Mouse (Mus musculus) lung, embryonic 16.5 days (tissue): Measurements from ENCODE around the gene Clec2g. TPM values are rescaled to one million over a fixed set of nuclear protein-coding genes. Genes with fewer than 3 reads are reported as not detected.

Source experiments
- ATAC-seq: fragments of 200-750 bp; cut with Nextera tagmentation; 2 replicates; pipeline ENCODE4 v1.8.0; 2017; ENCODE audit warnings: low read depth, mild to moderate bottlenecking, moderate library complexity
- H3K27ac ChIP-seq: fragments of 300-500 bp; sonication (generic); 2 replicates; pipeline ENCODE4 v1.5.1; 2014; ENCODE audit warnings: mild to moderate bottlenecking, control low read depth, low read length
- H3K27me3 ChIP-seq: fragments of 300-500 bp; sonication (generic); 2 replicates; pipeline ENCODE4 v1.6.1; 2014; ENCODE audit warnings: low read depth, low read length, mixed read lengths; ENCODE audit not compliant: control insufficient read depth, insufficient read depth
- H3K36me3 ChIP-seq: fragments of 300-500 bp; sonication (generic); 2 replicates; pipeline ENCODE4 v1.6.1; 2014; ENCODE audit warnings: low read length; ENCODE audit not compliant: control insufficient read depth, insufficient read depth
- H3K4me1 ChIP-seq: fragments of 300-500 bp; sonication (generic); replicated peaks from 2 replicates; pipeline ENCODE4 v1.6.1; 2014; ENCODE audit warnings: low read length, mixed read lengths; ENCODE audit not compliant: control insufficient read depth, insufficient read depth
- H3K4me2 ChIP-seq: fragments of 300-500 bp; sonication (generic); 2 replicates; pipeline ENCODE4 v1.6.1; 2014; ENCODE audit warnings: low read depth, low read length, control low read depth
- H3K4me3 ChIP-seq: fragments of 300-500 bp; sonication (generic); 2 replicates; pipeline ENCODE4 v1.5.1; 2014; ENCODE audit warnings: mild to moderate bottlenecking, low read length, control low read depth
- H3K9ac ChIP-seq: fragments of 300-500 bp; sonication (generic); 2 replicates; pipeline ENCODE4 v1.6.1; 2014; ENCODE audit warnings: low read length, control low read depth
- H3K9me3 ChIP-seq: fragments of 300-500 bp; sonication (generic); 2 replicates; pipeline ENCODE4 v1.6.1; 2016; ENCODE audit warnings: low read length; ENCODE audit not compliant: control insufficient read depth
- WGBS: fragments of 180-500 bp; shearing (Covaris S2); extraction: QIAGEN DNeasy Blood & Tissue Kit; methylation state at CpG from one replicate; pipeline ENCODE4 v1.1.7; 2014; 5-methylcytosine and 5-hydroxymethylcytosine counted together
- microRNA-seq: library from miRNA; unstranded; fragments of <30 nt; microRNA quantifications from one replicate; pipeline ENCODE4, GENCODE M21; 2016
- polyA plus RNA-seq: library from polyadenylated mRNA; unstranded; fragments of >200 nt; fragmentation: Nextera tagmentation; extraction: Ambion mirVana; gene quantifications from 2 replicates; pipeline ENCODE4 v1.2.1, GENCODE M21; 2015

The Clec2g gene
- polyA plus RNA-seq, 1 experiment from 2014 or later: not detected

DNA sequence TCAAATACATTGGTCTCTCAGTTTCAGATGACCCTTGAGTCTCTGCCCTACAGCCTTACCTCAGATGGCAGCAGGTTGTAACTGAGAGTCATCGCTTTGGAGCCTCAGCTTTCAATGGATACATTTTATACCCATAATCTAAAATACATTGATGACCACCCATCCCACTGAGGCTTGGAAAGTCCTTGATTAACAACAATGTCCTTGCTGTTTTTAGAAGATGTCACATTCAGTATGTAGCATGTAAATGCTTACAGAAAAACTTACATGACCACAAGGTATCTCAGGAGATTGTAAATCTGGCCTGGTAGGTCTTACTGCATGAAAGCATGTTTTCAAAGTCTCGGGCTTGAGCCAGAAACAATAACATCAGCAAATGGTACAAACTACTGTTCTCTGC, 96.8 kb downstream of the Clec2g start:
- no peak overlapping the region for H3K9ac ChIP-seq
- 83% methylated on average over 2 of the region's 2 CpGs for WGBS
- no peak for ATAC-seq
- H3K27ac ChIP-seq: no peak overlapping the region
- no peaks in the 10 kb centered on the region for H3K27me3 ChIP-seq
- no peak overlapping the region for H3K4me2 ChIP-seq
- no peaks in the 10 kb centered on the region for H3K9me3 ChIP-seq
- H3K4me1 ChIP-seq: no peaks in the 10 kb centered on the region
- H3K4me3 ChIP-seq: no peak overlapping the region
- H3K36me3 ChIP-seq: no peaks in the 10 kb centered on the region

DNA sequence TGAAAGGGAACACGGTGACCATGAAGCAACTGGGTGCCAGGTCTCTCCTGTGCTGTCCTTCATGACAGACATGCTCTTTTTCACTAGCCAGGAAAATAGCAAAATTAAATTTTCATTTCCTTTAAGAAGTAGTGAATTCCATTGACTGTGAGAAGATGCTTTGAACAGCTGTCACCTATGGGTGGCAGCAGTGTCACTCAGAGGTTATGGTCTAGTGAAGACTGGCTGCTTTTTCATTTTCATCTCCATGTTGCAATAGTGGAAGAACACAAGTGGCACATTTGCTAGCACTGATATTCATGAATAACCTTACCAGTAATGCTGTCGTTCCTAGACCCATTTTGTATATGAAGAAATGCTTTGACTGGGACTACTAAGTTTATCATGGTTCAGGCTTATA, 99.2 kb downstream of the Clec2g start:
- no peaks in the 10 kb centered on the region for H3K27me3 ChIP-seq

More for the DNA sequence above, 99.2 kb downstream of the Clec2g start:
- Histone ChIP-seq H3K9me3 (no peaks in the 10 kb centered on the region), H3K36me3 (no peaks in the 10 kb centered on the region), H3K4me3 (no peak overlapping the region), H3K4me2 (no peak overlapping the region), H3K27ac (no peak overlapping the region), H3K9ac (no peak overlapping the region), H3K4me1 (no peaks in the 10 kb centered on the region)
- no peak for ATAC-seq
- 80% methylated on average over 2 of the region's 2 CpGs for WGBS

Small RNA genes lying within 50 kb of the gene (microRNA-seq; reads per million reads assigned to microRNA genes)
- not detected for gene Gm27336
- gene Mir7649: not detected

Other genes starting within 250 kb of the Clec2g start
- not detected in 2 replicates for gene Klrb1, start 211.3 kb upstream of the Clec2g start, polyA plus RNA-seq
- gene Klrb1c, start 145.2 kb upstream of the Clec2g start, polyA plus RNA-seq: 0.25 and 0.33 TPM in 2 replicates
- not detected in 2 replicates for gene Gm44511, start 108.1 kb upstream of the Clec2g start, polyA plus RNA-seq
- 0.29 and 0.33 TPM in 2 replicates for gene Klrb1b, start 108.0 kb upstream of the Clec2g start, polyA plus RNA-seq
- 0.23 and 0.36 TPM in 2 replicates for gene Clec2i, start 46.8 kb upstream of the Clec2g start, polyA plus RNA-seq
- gene BC035044, start 43.3 kb upstream of the Clec2g start, polyA plus RNA-seq: 0.79 and 0.87 TPM in 2 replicates
- 0.67 and 0.68 TPM in 2 replicates for gene Klrb1f, start 111.5 kb downstream of the Clec2g start, polyA plus RNA-seq
- gene Clec2e, start 166.5 kb downstream of the Clec2g start, polyA plus RNA-seq: not detected in 2 replicates
- 2.0 and 2.3 TPM in 2 replicates for gene Clec2d, start 246.2 kb downstream of the Clec2g start, polyA plus RNA-seq